ENCODE assay signal across 9 mouse cellular contexts in the genomic region with DNA sequence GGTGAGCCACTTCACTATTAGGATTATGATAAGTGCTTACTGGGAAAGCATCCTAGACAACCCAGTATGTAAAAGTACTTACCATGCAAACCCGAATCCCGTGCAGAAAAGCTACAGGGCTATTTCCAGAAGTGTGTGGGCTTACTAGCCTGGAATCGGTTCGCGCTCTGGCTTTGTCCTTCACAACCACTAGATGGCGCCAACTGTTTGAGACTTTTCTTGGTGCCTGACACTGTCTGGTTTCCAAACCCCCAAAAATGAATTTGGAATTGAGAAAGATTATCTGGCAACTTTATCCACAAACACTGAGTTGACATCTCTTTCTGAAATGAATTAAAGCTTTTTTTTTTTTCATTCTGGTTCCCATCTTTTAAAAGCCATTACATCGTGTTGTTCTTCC.
DNase-seq lines count a peak whose midpoint lies in the region; ATAC-seq and TF ChIP-seq lines count a peak whose summit lies in the region.
"Had no signal": no experiment of that assay in that cellular context is flagged by ENCODE, and none has a peak within 500 bp of the region (broad histone marks: within the 10 kb centered on the region; RNA-seq: fewer than 3 reads in every experiment).

No protein-coding gene starts in this region.

- no peak overlapping the region for H3K9ac ChIP-seq in lung, embryonic 14.5 days
- H3K9ac ChIP-seq: limb, embryonic 15.5 days had no signal

- no peaks in the 10 kb centered on the region for H3K4me1 ChIP-seq in cerebellum, adult 2 months (ENCODE audit: control insufficient read depth, insufficient read depth, low read length)
- H3K4me1 ChIP-seq in lung, embryonic 14.5 days (ENCODE audit: insufficient read depth), result no peaks in the 10 kb centered on the region
- H3K4me1 ChIP-seq: limb, embryonic 15.5 days had no signal

- no peak overlapping the region for H3K27ac ChIP-seq in cerebellum, adult 2 months (ENCODE audit: insufficient read depth, low read length)
- no peak overlapping the region for H3K27ac ChIP-seq in lung, embryonic 14.5 days (ENCODE audit: low read depth)
- H3K27ac ChIP-seq: limb, embryonic 15.5 days had no signal

- 0 out of 2 replicates have a peak, but pooled peaks have one; percentile 66 for ATAC-seq in lung, embryonic 14.5 days (ENCODE audit: insufficient read depth)
- no peak for ATAC-seq in erythroid progenitor cell, adult 5-6 weeks (replicated peaks; ENCODE audit: low FRiP score, poor library complexity, severe bottlenecking)

- no peaks in the 10 kb centered on the region; the same call in 1 of the 2 replicates for H3K27me3 ChIP-seq in cerebellum, adult 2 months (ENCODE audit: control insufficient read depth, insufficient read depth, low read length)
- H3K27me3 ChIP-seq in lung, embryonic 14.5 days (ENCODE audit: insufficient read depth, low read length), result peaks cover 4% of the 10 kb centered on the region; the same call in 1 of the 2 replicates

- TF ChIP-seq CTCF in cerebellum, adult 2 months (IDR thresholded peaks at IDR 0.05; ENCODE audit: borderline replicate concordance, insufficient read depth, low read depth, low read length), result peak; percentile 84
- peak; percentile 90 for TF ChIP-seq CTCF in lung, embryonic 14.5 days (IDR thresholded peaks at IDR 0.05; ENCODE audit: low read depth)

- TF ChIP-seq POLR2A in cerebellum, adult 2 months (IDR thresholded peaks at IDR 0.05; ENCODE audit: borderline replicate concordance, insufficient read depth, low read length), result no peak

- H3K4me3 ChIP-seq in cerebellum, adult 2 months (replicated peaks; ENCODE audit: insufficient read depth, low read depth, low read length), result no peak overlapping the region
- H3K4me3 ChIP-seq in lung, embryonic 14.5 days (ENCODE audit: low read depth, low read length), result no peak overlapping the region
- H3K4me3 ChIP-seq: limb, embryonic 15.5 days had no signal

- peak; percentile 45 for DNase-seq in 416B (ENCODE audit: low read depth)
- DNase-seq in MEL-GATA-1-ER (ENCODE audit: extremely low read depth, low read depth), result peak; percentile 6
- DNase-seq in cerebellum, adult 2 months, result peak; percentile 49 to 59
- peak; percentile 18 to 57 for DNase-seq in frontal cortex, postnatal 10 days (ENCODE audit: low spot score in 2 of 2)
- peak; percentile 43 to 66 for DNase-seq in kidney, postnatal 25 days
- DNase-seq in lung, embryonic 14.5 days, result peak; percentile 92
- peak; percentile 80 for DNase-seq in retina, postnatal 1 day

- 2% methylated on average over 7 of the region's 7 CpGs for WGBS in cerebellum, adult 2 months
- 4% methylated on average over 7 of the region's 7 CpGs for WGBS in lung, embryonic 14.5 days

- H3K9me3 ChIP-seq in lung, embryonic 14.5 days (ENCODE audit: low read depth, low read length), result no peaks in the 10 kb centered on the region
- H3K9me3 ChIP-seq: limb, embryonic 15.5 days had no signal

- no peak overlapping the region for H3K4me2 ChIP-seq in lung, embryonic 14.5 days
- H3K4me2 ChIP-seq: limb, embryonic 15.5 days had no signal

- no peaks in the 10 kb centered on the region for H3K36me3 ChIP-seq in lung, embryonic 14.5 days (ENCODE audit: insufficient read depth)
- H3K36me3 ChIP-seq: limb, embryonic 15.5 days had no signal

Comparison
In these comparisons a context has a peak if more than half of its experiments do, and no peak if none do; other contexts are left out.
1. DNase-seq: peak in every context shown above with its lines; median percentile 92 in lung, embryonic 14.5 days; 80 in retina, postnatal 1 day; 54 in kidney, postnatal 25 days; 54 in cerebellum, adult 2 months; 45 in 416B; 38 in frontal cortex, postnatal 10 days; 6 in MEL-GATA-1-ER.